Mouse (Mus musculus) cerebellum, adult 2 months (tissue): ENCODE measurements at regions not wholly inside any gene's neighbourhood (a gene's known extent, or its start where the extent isn't known, plus 50 kb on each side); places are given as distances from the start of the nearest gene placed in this dataset.

ENCODE experiments used
- CTCF ChIP-seq: fragments of 200-500 bp; IDR thresholded peaks from 2 replicates; pipeline ENCODE4 v1.5.1; 2011; ENCODE audit warnings: low read depth, mild to moderate bottlenecking, control low read depth, low read length, moderate library complexity, borderline replicate concordance; ENCODE audit not compliant: insufficient read depth
- POLR2A ChIP-seq: fragments of 200-500 bp; IDR thresholded peaks from 2 replicates; pipeline ENCODE4 v1.6.1; 2011; ENCODE audit warnings: low read length, control low read depth, borderline replicate concordance; ENCODE audit not compliant: insufficient read depth

DNA sequence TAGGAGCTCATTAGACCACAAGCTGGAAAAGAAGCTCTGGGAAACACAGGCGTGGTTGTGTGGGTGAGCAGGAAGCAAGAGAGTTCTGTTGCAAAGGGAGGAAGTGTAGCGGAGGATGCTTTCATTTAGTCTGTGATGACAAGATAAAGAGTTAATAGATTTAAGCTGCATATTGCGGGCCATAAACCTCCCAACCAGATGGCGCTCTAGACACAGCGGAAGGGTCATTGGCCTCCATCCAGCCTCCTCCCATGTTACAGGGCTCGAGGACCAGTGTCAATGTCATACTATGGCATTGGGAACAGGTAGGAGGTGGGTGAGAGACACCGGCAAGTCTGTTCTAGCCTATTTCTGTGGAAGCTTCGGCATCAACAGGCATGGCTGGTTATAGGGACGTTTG, 908.4 kb downstream of the Mrps31 start:
- TF ChIP-seq CTCF (no peak), POLR2A (no peak)
